Comparison of ENCODE assay signal across 8 mouse cellular contexts in the genomic region with DNA sequence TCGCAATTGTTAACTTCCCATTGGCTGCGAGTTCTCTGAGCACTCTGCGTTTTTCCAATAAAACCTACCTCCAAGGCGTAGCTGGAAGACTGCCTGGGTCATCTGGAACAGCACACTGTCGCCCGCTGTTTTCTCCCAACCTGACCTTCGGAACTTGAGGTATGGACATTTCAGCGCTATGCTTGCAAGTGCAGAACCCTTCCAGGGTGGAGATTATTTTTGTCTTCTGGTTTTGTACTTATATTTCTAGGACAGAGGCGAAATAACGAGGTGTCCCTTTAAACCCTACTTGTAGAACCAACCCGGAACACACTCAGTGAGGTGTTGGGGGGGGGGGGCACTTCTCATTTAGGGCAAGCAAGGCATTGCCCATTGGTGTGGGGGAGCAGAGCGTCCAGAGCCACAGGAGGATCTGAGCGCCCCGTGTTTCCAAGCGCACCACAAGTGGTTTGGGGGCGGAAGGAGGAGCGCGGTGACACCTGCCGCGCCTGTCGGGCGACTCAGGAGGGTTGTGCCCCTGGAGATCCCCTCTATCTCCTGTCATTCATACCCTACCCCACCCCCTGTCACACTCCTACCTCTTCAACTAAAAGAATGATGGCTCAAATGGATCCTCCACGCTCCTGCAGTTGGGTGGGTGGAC. TPM values are rescaled to one million over a fixed set of nuclear protein-coding genes. Genes with fewer than 3 reads are reported as not detected.
A peak's percentile ranks its signal among the peaks of the same experiment; 100 is the strongest.
DNase-seq lines count a peak whose midpoint lies in the region; ATAC-seq and TF ChIP-seq lines count a peak whose summit lies in the region.

Gene Thrb, plus strand, starts transcription at position 576 of the 643 bp plus-strand sequence.

- no peaks in the 10 kb centered on the region for H3K9me3 ChIP-seq in forebrain, embryonic 16.5 days (ENCODE audit: control insufficient read depth, low read length)
- no peaks in the 10 kb centered on the region for H3K9me3 ChIP-seq in liver, postnatal 0 days (ENCODE audit: low read length)
- H3K9me3 ChIP-seq in neural tube, embryonic 14.5 days (ENCODE audit: control insufficient read depth, low read length) = no peaks in the 10 kb centered on the region

- H3K4me1 ChIP-seq in forebrain, embryonic 16.5 days (replicated peaks; ENCODE audit: control insufficient read depth, insufficient read depth, low read length) = peaks cover 21% of the 10 kb centered on the region
- H3K4me1 ChIP-seq in liver, postnatal 0 days (ENCODE audit: insufficient read depth) = peaks cover 2% of the 10 kb centered on the region; the same call in 1 of the 2 replicates
- H3K4me1 ChIP-seq in neural tube, embryonic 14.5 days (ENCODE audit: control insufficient read depth, insufficient read depth, low read length) = peaks cover 4% of the 10 kb centered on the region; the same call in 1 of the 2 replicates

- no peaks in the 10 kb centered on the region for H3K36me3 ChIP-seq in forebrain, embryonic 16.5 days (ENCODE audit: control insufficient read depth, insufficient read depth)
- no peaks in the 10 kb centered on the region for H3K36me3 ChIP-seq in liver, postnatal 0 days (replicated peaks; ENCODE audit: insufficient read depth, low read length)
- no peaks in the 10 kb centered on the region for H3K36me3 ChIP-seq in neural tube, embryonic 14.5 days (ENCODE audit: control insufficient read depth, insufficient read depth, low read length)

- WGBS in forebrain, embryonic 16.5 days = 2% methylated on average over 22 of the region's 23 CpGs
- 2% methylated on average over 23 of the region's 23 CpGs for WGBS in large intestine, adult 2 months
- WGBS in liver, postnatal 0 days (ENCODE audit: insufficient replicate concordance) = 2% methylated on average over 23 of the region's 23 CpGs
- WGBS in neural tube, embryonic 14.5 days = 1% methylated on average over 23 of the region's 23 CpGs

- H3K27ac ChIP-seq in forebrain, embryonic 16.5 days (ENCODE audit: low read length) = no peak within 1 kb of the TSS
- H3K27ac ChIP-seq in liver, postnatal 0 days (ENCODE audit: low read depth) = peak within 1 kb of the TSS; percentile 90
- no peak within 1 kb of the TSS for H3K27ac ChIP-seq in neural tube, embryonic 14.5 days (ENCODE audit: low read depth, low read length)

- no peak for TF ChIP-seq POLR2A in brain, embryonic 14.5 days (IDR thresholded peaks at IDR 0.05; ENCODE audit: borderline replicate concordance, extremely low read depth, insufficient read depth, insufficient read length, poor library complexity, severe bottlenecking)

- peak within 1 kb of the TSS; percentile 60 for H3K4me3 ChIP-seq in forebrain, embryonic 16.5 days (replicated peaks; ENCODE audit: low read length)
- H3K4me3 ChIP-seq in liver, postnatal 0 days (ENCODE audit: low read depth, low read length) = peak within 1 kb of the TSS; percentile 70
- H3K4me3 ChIP-seq in neural tube, embryonic 14.5 days (ENCODE audit: low read depth, low read length) = peak within 1 kb of the TSS; percentile 75

- TF ChIP-seq CTCF in brain, embryonic 14.5 days (IDR thresholded peaks at IDR 0.05; ENCODE audit: borderline replicate concordance, extremely low read depth, insufficient read depth, insufficient read length) = no peak
- no peak for TF ChIP-seq CTCF in liver, postnatal 0 days (IDR thresholded peaks at IDR 0.05; ENCODE audit: low read depth)

- no peak for TF ChIP-seq EP300 in liver, postnatal 0 days (IDR thresholded peaks at IDR 0.05; ENCODE audit: low read depth)

- H3K4me2 ChIP-seq in forebrain, embryonic 16.5 days (ENCODE audit: low read length) = peak within 1 kb of the TSS; percentile 93
- peak within 1 kb of the TSS; percentile 77 for H3K4me2 ChIP-seq in liver, postnatal 0 days (ENCODE audit: low read depth, low read length)
- peak within 1 kb of the TSS; percentile 99 for H3K4me2 ChIP-seq in neural tube, embryonic 14.5 days (ENCODE audit: low read depth, low read length)

- H3K27me3 ChIP-seq in forebrain, embryonic 16.5 days (replicated peaks; ENCODE audit: control insufficient read depth, insufficient read depth, low read length) = peaks cover 7% of the 10 kb centered on the region
- H3K27me3 ChIP-seq in liver, postnatal 0 days (ENCODE audit: insufficient read depth, low read length) = 0 out of 2 replicates have a peak, but pooled peaks cover 8% of the 10 kb centered on the region
- H3K27me3 ChIP-seq in neural tube, embryonic 14.5 days (ENCODE audit: control insufficient read depth, insufficient read depth, low read length) = peaks cover 10% of the 10 kb centered on the region

- ATAC-seq in activated CD4-positive, CD25-positive, alpha-beta regulatory T cell, adult 4 months = peak; percentile 43
- peak; percentile 18 for ATAC-seq in forebrain, embryonic 16.5 days
- peak; percentile 3; the same call in 1 of the 2 replicates for ATAC-seq in liver, postnatal 0 days
- no peak for ATAC-seq in neural tube, embryonic 14.5 days (ENCODE audit: low read depth)

- peak; percentile 31 for DNase-seq in brain, embryonic 14.5 days (ENCODE audit: low read depth)
- DNase-seq in heart, postnatal 4 days = peak; percentile 8
- peak; percentile 63 for DNase-seq in large intestine, adult 2 months (ENCODE audit: low read depth, low spot score)
- DNase-seq in liver, postnatal 0 days = peak; percentile 52
- no peak for DNase-seq in adipocyte (ENCODE audit: low spot score)

- peak within 1 kb of the TSS; percentile 63 for H3K9ac ChIP-seq in forebrain, embryonic 16.5 days (replicated peaks; ENCODE audit: low read depth, low read length)
- peak within 1 kb of the TSS; percentile 78 for H3K9ac ChIP-seq in liver, postnatal 0 days (replicated peaks)
- H3K9ac ChIP-seq in neural tube, embryonic 14.5 days (replicated peaks; ENCODE audit: low read depth, low read length) = peak within 1 kb of the TSS; percentile 47

RNA-seq across cellular contexts. Expression of gene Thrb, which starts in this region (rescaled TPM):
- 1 to 10 TPM; 1.7 to 2.6 TPM for polyA plus RNA-seq in activated CD4-positive, CD25-positive, alpha-beta regulatory T cell, adult 4 months (2017; shearing (Covaris generic))
- polyA plus RNA-seq in brain, embryonic 14.5 days (2012; rRNA removed) = 0.61 and 1.0 TPM in 2 replicates
- 1.6 and 1.8 TPM in 2 replicates for polyA plus RNA-seq in forebrain, embryonic 16.5 days (2015; fragmentation: Nextera tagmentation; extraction: Ambion mirVana)
- total RNA-seq in heart, postnatal 4 days (2021) = 1 to 10 TPM; 3.4 to 5.4 TPM
- polyA plus RNA-seq in large intestine, adult 2 months (2012; rRNA removed) = 2.5 and 6.1 TPM in 2 replicates
- 5.1 and 6.4 TPM in 2 replicates for polyA plus RNA-seq in liver, postnatal 0 days (2015; fragmentation: Nextera tagmentation; extraction: Ambion mirVana)
- polyA plus RNA-seq in neural tube, embryonic 14.5 days (2014; fragmentation: Nextera tagmentation; extraction: Ambion mirVana) = 1.3 and 1.7 TPM in 2 replicates
